Mouse (Mus musculus): Measurements from ENCODE around the gene Edem3.

The Edem3 gene

GRCm38 (mm10) chr1:151863135-151863796 lies 108.1 kb downstream of the Edem3 start:
- DNase-seq (ENCODE audit: low read depth, low spot score), result no peak

- DNase-seq (ENCODE audit: low read depth, low spot score), result no peak
Observed at GRCm38 (mm10) chr1:151863797-151864147, 108.6 kb downstream of the Edem3 start.

GRCm38 (mm10) chr1:151864326-151864725 lies 109.2 kb downstream of the Edem3 start:
- DNase-seq (ENCODE audit: low read depth, low spot score), result no peak

Data from WW6 (cell line).